Mouse (Mus musculus) frontal cortex, postnatal 10 days (tissue): Measurements from ENCODE around the gene Mad2l2.
"Not testable (repeated sequence)": the region's sequence is repeated elsewhere in the genome, so short reads cannot be mapped to it uniquely, and the experiment has no call there.

Experiments used
- DNase-seq, 2 experiments: peaks; one replicate each; pipeline ENCODE4 v3.0.0; 2022; ENCODE audit warnings: low spot score in 2 of 2, mixed read lengths in 1 of 2

Mad2l2 gene

GRCm38 (mm10) chr4:148107621-148108291 is 22.4 kb upstream of the Mad2l2 start:
- no peak for DNase-seq

- DNase-seq = peak in 1 of 2 experiments; percentile 23
Measured at GRCm38 (mm10) chr4:148108565-148109100, 21.6 kb upstream of the Mad2l2 start.

- no peak for DNase-seq
Measured at GRCm38 (mm10) chr4:148109215-148109614, 21.0 kb upstream of the Mad2l2 start.

GRCm38 (mm10) chr4:148112519-148112918 is 17.7 kb upstream of the Mad2l2 start:
- DNase-seq = no peak

GRCm38 (mm10) chr4:148114758-148115391 is 15.3 kb upstream of the Mad2l2 start:
- DNase-seq = peak in 1 of 2 experiments; percentile 81

GRCm38 (mm10) chr4:148115467-148115866 is 14.7 kb upstream of the Mad2l2 start:
- DNase-seq = no peak

- DNase-seq = no peak
Measured at GRCm38 (mm10) chr4:148116657-148117056, 13.5 kb upstream of the Mad2l2 start.

GRCm38 (mm10) chr4:148117392-148117791 is 12.8 kb upstream of the Mad2l2 start:
- DNase-seq = no peak

GRCm38 (mm10) chr4:148119578-148119977 is 10.6 kb upstream of the Mad2l2 start:
- DNase-seq = not testable (repeated sequence)

GRCm38 (mm10) chr4:148120555-148120954 is 9.6 kb upstream of the Mad2l2 start:
- DNase-seq = no peak

GRCm38 (mm10) chr4:148121362-148121761 is 8.8 kb upstream of the Mad2l2 start:
- DNase-seq = peak; percentile 68

GRCm38 (mm10) chr4:148121982-148122693 is 8.0 kb upstream of the Mad2l2 start:
- no peak for DNase-seq

GRCm38 (mm10) chr4:148122694-148123066 is 7.5 kb upstream of the Mad2l2 start:
- no peak for DNase-seq

- DNase-seq = no peak
Measured at GRCm38 (mm10) chr4:148128241-148128640, 1.9 kb upstream of the Mad2l2 start.

GRCm38 (mm10) chr4:148128672-148129071 is 1.5 kb upstream of the Mad2l2 start:
- DNase-seq = no peak

GRCm38 (mm10) chr4:148130561-148131413 is 603 bp downstream of the Mad2l2 start, which contains the start of gene Draxin:
Gene Draxin, minus strand, starts transcription at chr4:148130698.
- no peak for DNase-seq

- no peak for DNase-seq
Measured at GRCm38 (mm10) chr4:148131497-148132081, 1.4 kb downstream of the Mad2l2 start.

- DNase-seq = no peak
Measured at GRCm38 (mm10) chr4:148134988-148135387, 4.8 kb downstream of the Mad2l2 start.

- no peak for DNase-seq
Measured at GRCm38 (mm10) chr4:148137503-148137902, 7.3 kb downstream of the Mad2l2 start.

GRCm38 (mm10) chr4:148139767-148140097 is 9.5 kb downstream of the Mad2l2 start:
- no peak for DNase-seq
